Mouse (Mus musculus): ENCODE data around the gene Snx12. TPM values are rescaled to one million over a fixed set of nuclear protein-coding genes. Genes with fewer than 3 reads are reported as not detected.
A peak's percentile ranks its signal among the peaks of the same experiment; 100 is the strongest.
"Not testable (repeated sequence)": the region's sequence is repeated elsewhere in the genome, so short reads cannot be mapped to it uniquely, and the experiment has no call there.

The Snx12 gene
- polyA plus RNA-seq, 1 experiment from 2014 or later, result 56.2 TPM

DNA sequence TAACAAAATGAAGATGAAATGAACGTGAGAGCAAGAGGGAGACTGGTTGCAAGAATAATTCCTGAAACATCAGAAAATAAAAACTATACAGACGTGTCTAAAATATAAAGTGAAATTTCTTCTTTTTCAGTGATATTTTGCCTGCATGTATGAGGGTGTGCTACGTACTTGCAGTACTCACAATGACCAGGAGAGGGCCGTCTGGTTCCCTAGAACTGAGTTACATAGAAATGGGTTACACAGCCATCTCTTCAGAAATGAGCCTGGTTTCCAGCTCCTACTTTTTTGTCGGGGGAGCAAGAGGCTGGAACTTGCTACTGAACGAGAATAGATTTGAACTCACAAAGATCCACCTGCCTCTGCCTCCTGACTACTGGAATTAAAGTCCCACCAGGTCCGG is 91.4 kb downstream of the Snx12 start:
- Histone ChIP-seq H3K4me2 (no peak overlapping the region), H3K27ac (no peak overlapping the region), H3K9me3 (no peaks in the 10 kb centered on the region), H3K36me3 (no peaks in the 10 kb centered on the region), H3K4me1 (no peaks in the 10 kb centered on the region; the same call in 1 of the 2 replicates), H3K4me3 (no peak overlapping the region), H3K9ac (no peak overlapping the region), H3K27me3 (no peaks in the 10 kb centered on the region; the same call in 1 of the 2 replicates)
- 29% methylated on average over 7 of the region's 7 CpGs for WGBS
- no peak for ATAC-seq (ENCODE audit: insufficient number of reproducible peaks, insufficient read depth, low FRiP score, low TSS enrichment, low read depth)

DNA sequence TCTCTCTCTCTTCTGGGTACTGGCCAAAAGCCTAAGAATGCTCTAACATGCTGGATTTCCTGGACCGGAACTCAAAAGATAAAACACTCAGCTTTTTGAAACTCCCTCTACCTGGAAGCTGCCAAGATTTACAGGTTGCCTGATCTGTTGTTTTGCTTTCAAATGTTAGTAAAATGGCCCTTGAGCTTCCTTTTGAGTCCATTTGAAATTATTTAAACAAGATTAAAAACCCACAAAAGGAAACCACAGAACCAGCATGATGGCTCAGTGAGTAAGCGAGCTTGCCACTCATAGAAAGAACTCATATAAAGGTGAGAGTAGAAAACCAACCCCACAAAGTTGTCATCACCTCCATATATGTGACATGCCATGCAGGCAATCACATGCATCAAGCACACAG is 93.8 kb downstream of the Snx12 start:
- Histone ChIP-seq H3K4me3 (no peak overlapping the region), H3K27ac (no peak overlapping the region), H3K9me3 (no peaks in the 10 kb centered on the region), H3K9ac (no peak overlapping the region), H3K4me2 (no peak overlapping the region), H3K4me1 (no peaks in the 10 kb centered on the region; the same call in 1 of the 2 replicates), H3K27me3 (no peaks in the 10 kb centered on the region; the same call in 1 of the 2 replicates), H3K36me3 (no peaks in the 10 kb centered on the region)
- WGBS, result 75% methylated on average over 2 of the region's 2 CpGs
- no peak for ATAC-seq (ENCODE audit: insufficient number of reproducible peaks, insufficient read depth, low FRiP score, low TSS enrichment, low read depth)

DNA sequence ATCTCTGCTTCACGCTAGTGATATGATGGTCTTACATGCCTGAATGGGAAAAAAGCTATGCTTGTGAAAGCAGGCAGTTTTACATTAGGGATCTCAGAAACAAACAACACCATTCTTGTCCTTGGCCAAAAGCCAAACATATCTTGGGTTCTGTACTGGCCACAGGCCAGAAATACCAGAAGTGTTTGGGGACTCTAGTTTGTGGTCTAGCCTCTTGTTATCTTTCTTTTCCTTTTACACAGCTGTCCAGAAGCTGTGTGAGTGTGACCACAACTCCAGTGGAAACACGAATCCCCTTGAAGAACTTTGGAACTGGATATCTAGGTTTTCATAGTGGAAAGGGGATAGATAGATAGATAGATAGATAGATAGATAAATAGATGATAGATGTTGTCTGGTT is 95.4 kb downstream of the Snx12 start:
- H3K9me3 ChIP-seq, result no peaks in the 10 kb centered on the region

DNA sequence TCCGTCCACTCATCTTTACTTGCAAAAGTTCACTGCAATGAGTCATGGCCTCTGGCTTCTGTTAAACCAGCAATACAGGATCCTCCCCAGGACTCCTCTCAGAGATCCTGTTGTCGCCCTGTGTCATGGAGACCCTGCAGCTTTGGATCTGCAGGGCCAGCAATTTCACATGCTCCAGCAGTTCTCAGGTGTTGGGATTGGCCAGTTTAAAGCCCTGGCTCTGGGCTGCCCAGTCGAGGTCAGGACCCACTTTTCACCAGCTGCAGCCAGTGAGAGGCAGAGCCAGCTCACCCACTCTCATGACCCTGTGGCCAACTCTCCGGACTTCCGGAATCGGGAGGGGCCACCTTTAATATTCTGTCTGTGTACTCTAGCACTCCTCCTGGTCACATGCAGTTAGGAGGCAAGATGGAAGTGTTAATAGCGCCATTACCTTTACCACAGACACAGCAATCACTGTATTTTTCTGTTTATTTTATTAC is 95.8 kb downstream of the Snx12 start:
- Histone ChIP-seq H3K4me3 (no peak overlapping the region), H3K9ac (no peak overlapping the region), H3K4me1 (no peaks in the 10 kb centered on the region; the same call in 1 of the 2 replicates), H3K27me3 (no peaks in the 10 kb centered on the region; the same call in 1 of the 2 replicates), H3K4me2 (no peak overlapping the region), H3K9me3 (no peaks in the 10 kb centered on the region), H3K27ac (0 out of 2 replicates have a peak overlapping the region, but pooled peaks have one; percentile 13), H3K36me3 (no peaks in the 10 kb centered on the region)
- ATAC-seq (ENCODE audit: insufficient number of reproducible peaks, insufficient read depth, low FRiP score, low TSS enrichment, low read depth), result no peak
- 66% methylated on average over 7 of the region's 7 CpGs for WGBS

More for the DNA sequence above, 95.4 kb downstream of the Snx12 start:
- H3K27ac ChIP-seq, result no peak overlapping the region
- H3K9ac ChIP-seq, result no peak overlapping the region
- 46% methylated on average over 2 of the region's 2 CpGs for WGBS
- H3K4me3 ChIP-seq, result no peak overlapping the region
- H3K27me3 ChIP-seq, result no peaks in the 10 kb centered on the region; the same call in 1 of the 2 replicates
- H3K36me3 ChIP-seq, result no peaks in the 10 kb centered on the region
- H3K4me2 ChIP-seq, result no peak overlapping the region
- no peaks in the 10 kb centered on the region; the same call in 1 of the 2 replicates for H3K4me1 ChIP-seq
- ATAC-seq (ENCODE audit: insufficient number of reproducible peaks, insufficient read depth, low FRiP score, low TSS enrichment, low read depth), result no peak

DNA sequence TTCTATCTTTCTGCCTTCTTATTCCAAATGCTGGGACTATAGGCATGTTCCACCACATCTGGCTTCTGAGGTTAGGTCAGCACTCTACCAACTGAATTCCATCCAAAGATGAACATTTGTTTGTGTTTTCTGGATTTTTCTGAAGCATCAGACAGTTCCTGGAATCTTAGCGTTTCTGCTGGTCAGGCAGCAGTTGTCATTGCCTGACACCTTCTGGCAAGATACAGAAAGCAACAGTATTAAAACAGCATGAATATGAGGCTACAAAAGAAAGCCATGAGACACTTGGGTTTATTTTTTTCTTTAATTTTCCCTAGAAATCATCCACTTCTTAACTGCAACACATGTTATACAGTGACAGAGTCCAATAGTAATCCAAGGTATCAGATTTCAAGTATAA is 101.8 kb downstream of the Snx12 start:
- H3K4me2 ChIP-seq, result no peak overlapping the region
- H3K4me1 ChIP-seq, result no peaks in the 10 kb centered on the region
- no peaks in the 10 kb centered on the region for H3K9me3 ChIP-seq
- WGBS, result 60% methylated on average over 1 of the region's 1 CpGs
- no peak overlapping the region for H3K9ac ChIP-seq
- H3K4me3 ChIP-seq, result no peak overlapping the region
- H3K27ac ChIP-seq, result no peak overlapping the region
- H3K36me3 ChIP-seq, result no peaks in the 10 kb centered on the region
- no peak for ATAC-seq (ENCODE audit: insufficient number of reproducible peaks, insufficient read depth, low FRiP score, low TSS enrichment, low read depth)
- H3K27me3 ChIP-seq, result no peaks in the 10 kb centered on the region

DNA sequence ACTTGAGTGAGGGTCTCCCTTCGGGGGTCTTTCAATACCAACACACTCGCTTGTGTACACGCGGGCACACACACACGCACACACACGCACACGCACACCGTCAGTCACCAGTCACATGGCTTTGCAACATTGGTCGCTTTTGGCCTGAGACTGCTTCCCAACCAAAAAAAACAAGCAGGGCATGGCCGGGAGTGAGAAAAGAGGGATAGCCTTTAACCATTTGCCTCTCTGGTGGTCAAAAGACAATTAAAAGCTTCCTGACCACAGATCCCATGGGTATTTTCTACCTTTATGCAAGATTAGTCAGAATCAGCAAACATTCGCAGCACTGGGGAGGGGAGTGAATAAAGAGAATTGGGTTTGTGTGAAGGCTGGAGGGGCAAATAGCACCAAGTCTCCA is 136.4 kb downstream of the Snx12 start, which contains the start of gene Slc7a3:
Gene Slc7a3, minus strand, starts transcription at position 101 of the 400 bp plus-strand sequence.
- Histone ChIP-seq H3K9me3 (no peaks in the 10 kb centered on the region), H3K4me1 (no peaks in the 10 kb centered on the region), H3K27me3 (peaks cover 32% of the 10 kb centered on the region), H3K4me2 (peak within 1 kb of the TSS; percentile 59), H3K9ac (0 out of 2 replicates have a peak within 1 kb of the TSS, but pooled peaks have one; percentile 32), H3K4me3 (peak within 1 kb of the TSS; percentile 35), H3K36me3 (no peaks in the 10 kb centered on the region), H3K27ac (no peak within 1 kb of the TSS)
- WGBS, result 36% methylated on average over 11 of the region's 11 CpGs
- ATAC-seq (ENCODE audit: insufficient number of reproducible peaks, insufficient read depth, low FRiP score, low TSS enrichment, low read depth), result no peak

DNA sequence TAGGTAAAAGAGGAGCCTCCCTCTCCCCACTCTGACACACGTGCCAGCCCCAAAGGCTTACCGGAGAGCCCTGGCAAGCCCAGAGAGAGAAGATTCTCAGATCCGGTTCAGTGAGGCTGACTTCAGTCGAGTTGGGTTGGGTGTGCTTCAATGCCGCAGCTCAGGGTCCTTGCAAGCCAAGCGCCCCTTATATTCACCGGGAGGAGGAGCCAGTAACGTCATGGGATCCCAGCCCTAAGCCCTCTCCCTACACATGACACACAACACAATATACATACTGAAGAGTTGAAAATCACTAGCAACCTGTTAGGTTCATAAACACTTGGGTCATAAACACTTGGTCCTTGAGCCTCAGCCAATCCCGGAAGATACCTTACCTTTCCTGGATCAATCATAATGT is 137.2 kb downstream of the Snx12 start:
- H3K27me3 ChIP-seq, result peaks cover 32% of the 10 kb centered on the region
- not testable (repeated sequence) for H3K36me3 ChIP-seq; H3K9ac ChIP-seq; H3K9me3 ChIP-seq; H3K27ac ChIP-seq; ATAC-seq (ENCODE audit: insufficient number of reproducible peaks, insufficient read depth, low FRiP score, low TSS enrichment, low read depth); H3K4me1 ChIP-seq
- 35% methylated on average over 7 of the region's 9 CpGs for WGBS
- peak overlapping the region; percentile 35 for H3K4me3 ChIP-seq
- peak overlapping the region; percentile 59 for H3K4me2 ChIP-seq

DNA sequence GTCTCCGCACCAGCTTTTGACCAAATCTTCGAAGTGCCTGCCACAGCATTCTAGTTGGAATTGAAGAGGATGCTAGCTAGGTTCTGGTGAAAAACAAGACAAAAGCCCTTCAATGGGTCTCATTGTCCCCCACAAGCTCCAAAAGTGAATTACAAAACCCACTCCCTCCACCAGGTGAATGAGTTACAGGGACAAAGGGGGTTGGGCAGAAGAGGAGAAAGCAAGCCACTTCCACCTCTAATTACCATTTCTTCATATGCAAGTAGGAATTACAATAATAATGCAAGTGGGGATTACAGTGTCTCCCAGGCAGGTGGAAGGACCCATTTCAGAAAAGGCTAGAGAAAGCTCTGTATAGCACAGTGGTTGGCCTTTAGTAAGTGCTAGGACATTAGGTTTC is 138.2 kb downstream of the Snx12 start:
- H3K4me1 ChIP-seq, result no peaks in the 10 kb centered on the region
- ATAC-seq (ENCODE audit: insufficient number of reproducible peaks, insufficient read depth, low FRiP score, low TSS enrichment, low read depth), result no peak
- peaks cover 32% of the 10 kb centered on the region for H3K27me3 ChIP-seq
- H3K4me3 ChIP-seq, result no peak overlapping the region
- no peak overlapping the region for H3K27ac ChIP-seq
- H3K9ac ChIP-seq, result no peak overlapping the region
- H3K4me2 ChIP-seq, result no peak overlapping the region
- WGBS, result 46% methylated on average over 2 of the region's 2 CpGs
- no peaks in the 10 kb centered on the region for H3K9me3 ChIP-seq
- H3K36me3 ChIP-seq, result no peaks in the 10 kb centered on the region

DNA sequence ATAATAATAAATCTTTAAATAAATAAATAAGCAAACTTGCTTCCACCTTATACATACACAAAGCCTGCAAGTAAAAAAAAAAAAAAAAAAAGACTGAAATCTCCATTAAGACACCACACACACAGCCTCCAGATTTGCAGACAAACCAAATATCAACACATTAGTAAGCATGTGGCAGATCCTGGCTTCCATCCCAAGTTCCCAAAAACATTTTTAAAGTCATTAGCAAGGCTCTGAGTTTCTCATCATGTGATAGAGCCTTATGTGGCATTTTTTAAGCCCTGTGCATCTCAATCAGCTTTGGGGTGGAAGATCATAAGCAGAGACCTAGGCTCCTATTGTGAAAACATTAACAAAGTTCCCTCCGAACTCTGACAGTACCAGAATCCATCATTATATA is 157.1 kb downstream of the Snx12 start:
- Histone ChIP-seq H3K9me3 (no peaks in the 10 kb centered on the region), H3K27ac (no peak overlapping the region), H3K4me3 (no peak overlapping the region), H3K27me3 (0 out of 2 replicates have a peak, but pooled peaks cover 3% of the 10 kb centered on the region), H3K9ac (no peak overlapping the region), H3K4me2 (no peak overlapping the region), H3K4me1 (no peaks in the 10 kb centered on the region), H3K36me3 (no peaks in the 10 kb centered on the region)
- ATAC-seq (ENCODE audit: insufficient number of reproducible peaks, insufficient read depth, low FRiP score, low TSS enrichment, low read depth), result no peak
- 57% methylated on average over 1 of the region's 1 CpGs for WGBS

DNA sequence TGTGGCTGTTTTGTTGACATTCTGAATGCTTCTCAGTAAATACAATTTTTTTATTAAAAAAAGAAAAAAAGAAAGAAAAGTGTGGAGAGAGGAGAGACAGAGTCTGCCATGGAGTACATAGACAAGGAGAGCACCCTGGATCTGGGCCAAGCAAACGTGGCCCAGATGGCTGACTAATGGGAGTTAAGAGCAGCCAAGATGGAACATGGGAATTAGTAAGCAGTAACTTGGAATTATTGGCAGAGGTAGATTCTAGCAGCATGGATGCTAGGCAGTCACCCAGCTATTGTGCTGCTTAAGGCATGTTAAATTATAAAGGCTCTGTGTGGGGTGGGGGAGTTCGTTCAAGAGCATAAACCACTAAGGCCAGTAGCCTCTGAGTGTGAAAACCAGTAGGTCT is 158.9 kb downstream of the Snx12 start:
- H3K4me3 ChIP-seq, result no peak overlapping the region
- H3K4me1 ChIP-seq, result no peaks in the 10 kb centered on the region
- H3K9me3 ChIP-seq, result no peaks in the 10 kb centered on the region
- H3K4me2 ChIP-seq, result no peak overlapping the region
- no peak for ATAC-seq (ENCODE audit: insufficient number of reproducible peaks, insufficient read depth, low FRiP score, low TSS enrichment, low read depth)
- WGBS, result 52% methylated on average over 2 of the region's 2 CpGs
- H3K36me3 ChIP-seq, result no peaks in the 10 kb centered on the region
- H3K27ac ChIP-seq, result no peak overlapping the region
- 0 out of 2 replicates have a peak, but pooled peaks cover 3% of the 10 kb centered on the region for H3K27me3 ChIP-seq
- H3K9ac ChIP-seq, result no peak overlapping the region

DNA sequence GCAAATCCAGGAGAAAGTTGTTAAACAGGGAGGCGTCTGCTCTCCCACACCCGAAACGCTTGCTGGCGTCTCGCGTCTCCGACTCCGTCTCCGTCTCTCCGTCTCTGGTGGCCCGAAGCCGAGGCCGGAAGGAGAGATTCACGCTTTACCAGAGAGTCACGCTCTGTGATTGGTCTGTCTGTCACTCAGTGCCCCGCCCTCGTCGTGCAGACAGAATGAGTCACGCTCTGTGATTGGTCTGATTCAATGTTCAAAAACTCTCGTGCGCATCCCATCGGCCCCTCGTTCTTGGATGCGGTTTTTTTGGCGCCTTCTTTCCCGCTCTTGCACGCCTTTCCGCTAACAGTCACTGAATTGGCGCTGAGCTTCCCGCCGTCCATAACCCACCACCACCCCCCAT is 162.8 kb downstream of the Snx12 start, which contains the start of gene Tex11:
Gene Tex11, minus strand, starts transcription at position 127 of the 400 bp plus-strand sequence.
- Histone ChIP-seq H3K27me3 (no peaks in the 10 kb centered on the region), H3K36me3 (no peaks in the 10 kb centered on the region), H3K9me3 (no peaks in the 10 kb centered on the region), H3K27ac (no peak within 1 kb of the TSS), H3K4me1 (no peaks in the 10 kb centered on the region), H3K4me3 (no peak within 1 kb of the TSS), H3K9ac (no peak within 1 kb of the TSS), H3K4me2 (no peak within 1 kb of the TSS)
- WGBS, result 89% methylated on average over 31 of the region's 31 CpGs
- ATAC-seq (ENCODE audit: insufficient number of reproducible peaks, insufficient read depth, low FRiP score, low TSS enrichment, low read depth), result no peak

All from embryonic facial prominence, embryonic 13.5 days (tissue).